Mouse (Mus musculus) T-helper 2 cell (primary cell): Measurements from ENCODE around the gene Dgkb.

Source experiments
- in situ Hi-C: fragments of 300-600 bp; cut with MboI, MseI; formaldehyde crosslinking; loops from one replicate; pipeline ENCODE4 v1.15.1; 2025; ENCODE audit warnings: high pct_unique_total_duplicates

Gene Dgkb

GRCm38 (mm10) chr12:37817426-37817825 is at the start of gene Dgkb:
Gene Dgkb, plus strand, starts transcription at chr12:37817726.
- in situ Hi-C loops = loop anchor here (5.0 kb wide), 1 partner anchor 80 kb away; no protein-coding TSS in a partner anchor

DNA sequence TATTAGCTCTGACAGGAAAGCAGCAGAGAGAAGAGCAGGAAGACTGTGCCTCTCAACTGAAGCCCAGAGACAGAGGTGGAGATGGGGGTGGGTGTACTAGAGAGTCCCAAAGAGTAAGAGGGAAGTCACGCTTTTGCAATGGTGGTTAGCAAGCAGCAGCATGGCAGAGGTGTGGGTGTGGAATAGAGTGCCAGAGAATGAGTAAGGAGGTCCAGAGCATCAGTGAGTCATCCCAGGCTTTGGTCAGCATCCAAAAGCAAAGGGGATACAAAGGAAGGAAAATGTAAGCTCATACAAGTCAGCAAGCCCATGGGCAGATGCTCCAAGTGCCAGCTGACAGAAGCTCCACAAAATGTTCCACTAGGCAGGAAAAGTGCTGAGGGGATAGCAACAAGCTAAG is 47.7 kb upstream of the Dgkb start:
- in situ Hi-C loops = no loop called here

- in situ Hi-C loops = no loop called here
Observed at GRCm38 (mm10) chr12:37773681-37774357, 43.7 kb upstream of the Dgkb start.

GRCm38 (mm10) chr12:37774591-37774990 is 42.9 kb upstream of the Dgkb start:
- in situ Hi-C loops = no loop called here

GRCm38 (mm10) chr12:37796265-37796928 is 21.1 kb upstream of the Dgkb start:
- in situ Hi-C loops = no loop called here

GRCm38 (mm10) chr12:37814122-37814521 is 3.4 kb upstream of the Dgkb start:
- in situ Hi-C loops = no loop called here

DNA sequence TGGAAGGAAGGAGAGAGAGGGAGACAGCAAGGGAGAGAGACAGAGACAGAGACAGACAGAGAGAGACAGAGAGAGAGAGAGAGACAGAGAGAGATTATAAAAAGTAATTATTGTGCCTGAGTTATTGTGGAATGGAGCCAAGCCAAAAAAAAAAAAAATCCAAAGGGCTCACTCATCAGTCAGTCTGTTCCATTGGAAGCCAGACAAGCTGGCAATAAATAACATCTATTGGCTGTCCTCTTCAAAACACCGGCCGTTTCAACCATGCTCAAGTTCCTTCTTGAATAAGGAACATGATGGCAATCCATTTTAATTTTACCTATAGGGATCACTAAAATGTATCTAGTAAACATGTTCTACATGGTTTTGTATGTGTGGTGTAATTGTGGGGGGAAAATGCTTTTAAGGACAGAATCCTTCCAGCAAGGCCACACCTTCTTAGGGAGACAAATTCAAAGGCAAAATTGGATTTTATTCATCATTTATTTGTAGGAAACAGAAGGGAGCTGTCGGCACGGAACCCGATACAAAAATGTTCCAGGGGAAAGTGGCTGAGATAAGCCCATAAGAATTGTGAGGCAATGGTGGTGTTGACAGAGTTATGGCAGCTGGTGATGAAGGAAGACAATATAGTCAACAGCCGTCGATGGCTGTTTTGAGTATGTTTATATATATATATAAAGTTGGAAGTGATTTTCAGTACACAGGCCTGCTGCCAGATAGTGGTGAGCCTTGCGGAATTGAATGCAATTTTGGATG is 3.7 kb downstream of the Dgkb start:
- in situ Hi-C loops = no loop called here

- in situ Hi-C loops = no loop called here
Observed at GRCm38 (mm10) chr12:37880042-37881017, 62.8 kb downstream of the Dgkb start.

GRCm38 (mm10) chr12:37881376-37881775 is 63.9 kb downstream of the Dgkb start:
- in situ Hi-C loops = no loop called here

DNA sequence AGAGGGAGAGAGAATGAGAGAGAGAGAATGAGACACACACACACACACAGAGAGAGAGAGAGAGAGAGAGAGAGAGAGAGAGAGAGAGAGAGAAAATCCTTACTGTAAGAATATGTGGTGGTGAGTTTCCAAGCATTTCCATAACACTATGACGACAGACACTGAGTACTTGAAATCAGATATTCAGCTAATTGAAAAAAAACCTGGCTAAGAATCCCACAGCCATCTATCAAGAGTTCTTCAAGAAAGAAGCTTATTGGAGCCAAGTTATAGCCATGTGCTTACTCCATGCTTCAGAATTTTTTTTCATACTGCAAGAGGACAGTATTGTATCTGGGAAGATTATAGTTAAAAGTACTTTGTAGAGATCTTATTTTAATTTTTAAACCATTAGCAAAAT is 65.3 kb downstream of the Dgkb start:
- in situ Hi-C loops = no loop called here

GRCm38 (mm10) chr12:37883781-37884180 is 66.3 kb downstream of the Dgkb start:
- in situ Hi-C loops = no loop called here

DNA sequence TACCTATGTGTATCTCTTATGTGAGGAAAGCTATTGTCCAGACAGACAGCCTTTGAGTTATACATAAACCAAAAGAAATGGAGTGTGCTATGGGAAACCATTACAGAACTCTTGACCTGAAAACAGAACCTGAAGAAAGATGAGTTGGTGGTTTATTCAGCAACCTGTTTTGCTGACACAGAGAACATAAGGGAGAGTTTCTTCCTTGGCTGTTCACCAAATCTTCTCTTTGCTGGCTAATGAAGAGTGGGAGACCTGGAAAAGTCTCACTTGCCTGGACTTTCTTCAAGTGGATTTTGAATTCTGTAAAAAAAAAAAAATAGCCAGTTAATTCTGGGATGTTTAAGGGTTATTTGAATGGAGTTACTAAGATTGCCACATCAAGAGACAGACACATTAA is 71.1 kb downstream of the Dgkb start:
- in situ Hi-C loops = no loop called here

DNA sequence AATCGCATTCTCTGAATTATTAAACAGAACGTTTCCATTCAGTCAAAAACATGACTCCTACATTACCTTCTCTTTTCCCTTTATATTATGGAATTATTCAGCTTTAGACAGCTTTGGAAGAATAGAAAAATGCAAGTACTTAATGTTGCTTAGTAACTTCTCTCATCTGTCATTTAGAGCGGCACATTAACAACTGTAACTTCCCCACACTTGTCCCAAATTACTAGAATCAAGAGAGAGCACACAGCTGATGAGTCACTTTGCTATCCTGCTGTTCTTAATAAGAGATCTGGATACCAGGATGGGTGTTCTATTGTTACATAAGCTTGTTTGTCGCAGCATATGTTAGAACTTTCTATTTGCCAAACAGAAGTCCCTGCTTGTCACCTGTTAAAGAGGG is 71.9 kb downstream of the Dgkb start:
- in situ Hi-C loops = no loop called here

GRCm38 (mm10) chr12:37891336-37891735 is 73.8 kb downstream of the Dgkb start:
- in situ Hi-C loops = no loop called here

DNA sequence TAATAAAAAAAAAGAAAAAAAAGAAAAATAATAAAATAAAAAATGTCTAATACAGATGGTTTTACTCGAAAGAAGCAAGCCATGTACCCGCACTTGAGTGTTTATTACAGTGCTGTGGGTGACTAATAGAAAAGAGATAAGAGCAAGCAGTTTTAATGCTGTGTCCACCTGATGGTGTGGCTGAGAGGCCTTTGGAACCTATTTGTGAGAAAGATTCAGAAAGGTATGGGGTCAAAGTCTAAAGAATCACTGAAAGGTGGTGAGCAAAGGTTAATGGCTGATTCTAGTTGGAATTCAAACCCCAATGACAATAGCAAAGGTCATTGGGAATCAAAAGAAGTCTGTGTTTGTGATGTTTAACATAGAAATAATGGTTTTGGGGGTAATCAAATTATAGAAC is 124.6 kb downstream of the Dgkb start:
- in situ Hi-C loops = no loop called here

DNA sequence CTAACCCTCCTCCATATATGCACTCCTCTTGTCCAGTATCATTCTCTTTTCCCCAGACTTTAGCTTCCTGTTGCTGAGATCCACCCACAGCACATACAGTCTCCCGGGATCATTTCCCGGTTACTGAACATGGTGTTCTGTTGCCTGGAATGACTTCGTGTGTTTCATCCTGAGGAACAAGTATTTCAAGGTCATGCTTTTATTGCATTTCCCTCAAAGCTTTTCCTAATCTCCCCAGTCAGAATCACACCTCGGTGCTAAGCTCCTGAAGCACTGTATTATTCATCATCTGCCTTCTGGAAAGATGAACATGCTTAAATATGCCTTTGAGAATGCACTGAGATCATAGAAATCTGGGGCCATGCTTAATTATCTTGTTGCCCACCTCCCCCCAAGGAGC is 138.7 kb downstream of the Dgkb start:
- in situ Hi-C loops = no loop called here

- in situ Hi-C loops = no loop called here
Observed at GRCm38 (mm10) chr12:37971482-37971881, 154.0 kb downstream of the Dgkb start.

DNA sequence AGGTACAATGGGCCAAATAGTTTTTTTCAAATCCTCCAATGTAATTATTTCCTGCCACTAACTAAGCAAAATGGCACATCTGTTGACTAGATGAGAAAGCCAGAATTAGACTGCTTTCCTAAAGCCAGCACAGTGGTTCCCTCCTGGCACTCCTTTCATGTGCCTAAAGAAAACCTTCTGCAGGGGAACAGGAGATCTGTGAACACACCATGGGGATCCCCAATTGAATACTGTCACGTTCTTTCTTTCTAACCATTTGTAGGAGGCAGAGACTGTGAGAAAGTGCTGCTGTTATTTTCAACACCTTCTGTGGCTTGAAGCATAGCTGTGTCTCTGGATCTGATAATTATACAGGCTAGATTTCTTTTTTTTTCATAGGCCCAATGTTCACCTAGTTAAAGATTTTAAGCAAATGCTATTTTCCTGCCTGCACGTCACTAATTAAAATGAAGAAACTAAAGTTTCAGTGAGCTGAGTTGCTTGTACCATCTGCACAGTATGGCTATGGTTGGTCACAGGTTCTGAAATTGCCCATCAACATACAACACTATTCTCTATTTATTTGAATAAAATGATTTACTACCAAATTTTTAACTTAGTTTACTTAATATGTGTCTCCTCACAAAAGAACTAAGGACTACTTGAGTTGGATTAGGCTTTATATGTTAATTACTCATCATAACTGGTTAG is 161.1 kb downstream of the Dgkb start:
- in situ Hi-C loops = no loop called here

GRCm38 (mm10) chr12:37985352-37985751 is 167.8 kb downstream of the Dgkb start:
- in situ Hi-C loops = loop anchor here (5.0 kb wide), 1 partner anchor 87 kb away; no protein-coding TSS in a partner anchor

GRCm38 (mm10) chr12:37988066-37988591 is 170.6 kb downstream of the Dgkb start:
- in situ Hi-C loops = loop anchor here (5.0 kb wide), 1 partner anchor 84 kb away; no protein-coding TSS in a partner anchor
